Mouse (Mus musculus) 3134 (cell line): ENCODE data around the gene Ndufa4l2.

Source experiments
- DNase-seq: peaks from one replicate; pipeline ENCODE4 v3.0.0-alpha.2; 2011; ENCODE audit warnings: low spot score; ENCODE audit not compliant: insufficient read length; ENCODE audit errors: extremely low read depth

The Ndufa4l2 gene

DNA sequence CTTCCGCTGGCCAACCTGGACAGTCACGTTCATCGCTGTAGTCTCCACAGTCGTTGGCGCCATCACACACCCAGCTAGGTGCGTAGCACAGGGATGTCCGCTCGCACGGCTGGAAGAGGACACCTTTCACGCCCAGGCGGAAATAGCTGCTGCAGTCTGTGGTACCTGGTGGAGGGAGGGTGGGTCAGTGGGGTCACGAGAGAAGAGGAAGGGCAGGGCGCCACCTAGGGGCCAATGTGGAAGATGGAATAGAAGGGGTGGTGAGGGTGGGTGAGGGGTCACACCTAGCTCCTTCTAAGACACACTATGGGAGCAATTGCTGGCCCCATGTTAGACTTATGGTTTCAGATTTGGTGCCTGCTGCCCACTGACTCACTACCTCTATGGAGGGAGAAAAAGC lies 42.6 kb downstream of the Ndufa4l2 start:
- DNase-seq = no peak

DNA sequence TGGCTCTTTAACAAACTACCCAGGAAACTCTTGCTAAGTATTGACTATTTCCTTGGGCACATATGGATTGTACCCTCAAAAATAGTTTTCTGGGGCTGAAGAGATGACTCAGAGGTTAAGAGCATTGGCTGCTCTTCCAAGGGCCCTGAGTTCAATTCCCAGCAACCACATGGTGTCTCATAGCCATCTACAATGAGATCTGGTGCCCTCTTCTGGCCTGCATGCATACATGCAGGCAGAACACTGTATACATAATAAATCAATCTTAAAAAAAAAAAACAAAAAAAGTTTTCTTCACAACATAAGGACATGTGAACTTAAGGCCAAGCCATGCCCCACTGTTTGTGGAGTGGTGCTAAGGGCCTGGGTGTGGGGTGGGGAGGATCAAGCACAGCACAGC lies 46.4 kb downstream of the Ndufa4l2 start:
- no peak for DNase-seq

DNA sequence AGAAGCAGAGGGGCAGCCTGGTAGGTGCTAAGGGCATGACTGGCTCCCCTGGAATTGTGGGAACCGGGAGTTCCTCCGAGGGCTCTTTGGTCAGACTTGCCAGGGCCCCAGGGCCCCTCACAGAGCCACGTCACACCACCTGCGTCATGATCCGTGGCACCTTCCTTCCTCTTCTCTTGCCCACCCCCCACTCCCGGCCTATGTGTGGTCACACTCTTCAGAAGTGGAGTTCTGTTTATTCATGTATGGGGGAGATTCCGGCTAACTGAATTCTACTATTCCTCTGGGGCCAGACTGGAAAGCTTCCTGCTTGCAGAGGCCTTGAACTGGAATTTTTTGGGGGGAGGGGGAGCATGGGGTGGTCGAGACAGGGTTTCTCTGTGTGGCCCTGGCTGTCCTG lies 49.1 kb downstream of the Ndufa4l2 start:
- no peak for DNase-seq

DNA sequence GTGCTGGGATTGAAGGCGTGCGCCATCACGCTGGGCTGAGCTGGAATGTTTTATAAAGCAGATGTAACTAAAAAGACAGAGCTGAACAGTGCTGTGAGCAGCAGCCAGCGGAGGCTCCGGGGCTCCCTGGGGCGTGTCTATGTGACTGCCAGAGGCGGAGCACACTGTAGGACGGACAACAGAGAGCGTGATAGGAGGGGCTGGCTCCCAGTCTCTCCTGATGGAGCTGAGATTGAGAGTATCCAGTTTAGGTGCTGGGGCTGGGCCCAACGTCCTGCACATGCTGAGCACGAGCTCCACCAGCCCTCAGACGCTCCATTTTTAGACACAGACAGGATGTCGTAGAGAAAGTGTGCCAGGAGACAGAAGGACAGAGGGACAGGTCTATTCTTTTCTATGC lies 49.5 kb downstream of the Ndufa4l2 start:
- no peak for DNase-seq
